Mouse (Mus musculus) stomach, adult 2 months (tissue): ENCODE data around the gene Gm4836. TPM values are rescaled to one million over a fixed set of nuclear protein-coding genes. Genes with fewer than 3 reads are reported as not detected.

Source experiments
- polyA plus RNA-seq: library from polyadenylated mRNA; depleted of rRNA; stranded (reverse); fragments of >200 nt; gene quantifications from 2 replicates; pipeline ENCODE4 v1.2.3, GENCODE M21; 2012; rRNA removed

Gene Gm4836
- polyA plus RNA-seq, result not detected in 2 replicates

DNA sequence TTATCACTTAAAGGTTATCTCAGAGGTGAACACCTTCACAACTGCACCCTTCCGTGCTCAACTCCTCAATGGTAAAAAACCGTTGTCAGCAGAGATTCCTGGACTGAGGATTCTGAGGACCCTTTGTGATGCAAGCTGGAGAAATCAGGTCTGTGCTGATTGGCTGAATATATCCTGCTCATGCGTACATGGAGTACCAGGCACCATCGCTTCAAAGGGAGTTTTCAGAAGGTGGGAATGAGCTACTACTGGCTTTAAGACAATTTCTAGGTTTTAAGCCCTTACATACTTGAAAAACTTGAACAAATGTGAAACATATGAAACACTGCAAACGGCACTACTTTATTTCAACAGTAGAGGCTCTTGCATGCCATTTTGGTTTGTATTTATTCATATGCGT lies at the start of gene Gm4836:
Gene Gm4836, minus strand, starts transcription at position 101 of the 400 bp plus-strand sequence.

